Mouse (Mus musculus) frontal cortex, postnatal 14 days (tissue): ENCODE measurements around the gene Adam34.
"Not testable (repeated sequence)": the region's sequence is repeated elsewhere in the genome, so short reads cannot be mapped to it uniquely, and the experiment has no call there.

Experiments
- DNase-seq, 2 experiments: peaks; one replicate each; pipeline ENCODE4 v3.0.0; 2022; ENCODE audit warnings: low spot score in 2 of 2

Adam34 gene

DNA sequence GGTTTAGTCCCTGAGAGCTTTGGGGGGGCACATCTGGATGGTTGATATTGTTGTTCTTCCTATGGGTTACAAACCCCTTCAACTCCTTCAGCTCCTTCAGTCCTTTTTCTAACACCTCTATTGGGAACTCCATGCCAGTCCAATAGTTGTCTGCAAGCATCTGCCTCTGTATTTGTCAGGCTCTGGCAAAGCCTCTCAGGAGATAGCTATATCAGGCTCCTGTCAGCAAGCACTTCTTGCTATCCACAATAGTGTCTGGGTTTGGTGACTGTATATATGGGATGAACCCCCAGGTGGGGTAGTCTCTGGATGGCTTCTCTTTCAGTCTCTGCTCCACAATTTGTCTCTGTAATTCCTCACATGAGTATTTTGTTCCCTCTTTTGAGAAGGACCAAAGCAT is at the start of gene Adam34:
Gene Adam34 (minus strand): TSS at position 101 of the 400 bp plus-strand sequence.
- no peak for DNase-seq

DNA sequence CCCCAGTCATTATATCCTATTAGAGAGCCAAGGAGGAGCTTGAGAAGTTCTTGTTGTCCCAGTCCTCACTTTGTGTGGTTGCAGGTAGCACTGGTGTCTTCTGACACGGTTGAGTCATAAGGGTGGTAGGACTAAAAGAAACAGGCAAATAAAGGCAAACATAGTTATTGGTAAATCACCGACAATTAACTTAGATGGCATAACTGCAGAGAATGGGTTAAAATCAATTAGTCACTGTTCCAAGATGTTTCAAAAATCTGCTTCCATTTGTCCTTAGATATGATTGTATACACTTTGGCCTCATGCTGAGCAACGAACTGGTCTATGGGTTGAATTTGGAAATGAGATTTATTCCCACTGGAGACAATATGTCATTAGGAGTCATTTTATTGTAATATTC is 82.7 kb downstream of the Adam34 start, which contains the start of gene Gm5346:
Gene Gm5346 (minus strand): TSS at position 101 of the 400 bp plus-strand sequence.
- DNase-seq: no peak

DNA sequence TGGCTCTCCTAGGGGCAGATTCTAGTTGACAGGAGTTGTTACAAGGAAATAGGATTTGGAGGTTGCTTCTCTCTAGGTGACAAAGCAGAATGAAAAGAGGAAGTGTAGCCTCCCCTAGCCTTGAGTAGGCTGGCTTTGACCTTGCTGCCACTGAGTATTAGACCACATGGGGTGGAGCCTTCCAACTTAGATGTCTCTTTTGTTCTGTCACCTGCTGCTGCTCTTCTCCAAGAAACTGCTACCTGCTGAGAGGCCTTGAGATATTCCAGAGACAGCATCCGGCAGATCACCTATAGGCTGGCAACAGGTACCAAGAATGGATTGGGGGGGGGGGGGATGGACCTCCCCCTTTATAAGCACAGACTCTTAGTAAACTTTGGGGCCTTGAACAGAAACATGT is 93.8 kb downstream of the Adam34 start:
- DNase-seq: no peak

GRCm38 (mm10) chr8:43603657-43604056 is 106.2 kb downstream of the Adam34 start:
- not testable (repeated sequence) for DNase-seq

GRCm38 (mm10) chr8:43603166-43603565 is 106.7 kb downstream of the Adam34 start:
- not testable (repeated sequence) for DNase-seq
